Mouse (Mus musculus): ENCODE measurements around the gene Zbtb45. TPM values are rescaled to one million over a fixed set of nuclear protein-coding genes. Genes with fewer than 3 reads are reported as not detected.

Gene Zbtb45
- polyA plus RNA-seq, 1 experiment = 8.2 TPM

- no peak overlapping the region for H3ac ChIP-seq (ENCODE audit: control insufficient read depth, insufficient read length)
- no peaks in the 10 kb centered on the region for H3K27me3 ChIP-seq (ENCODE audit: control insufficient read depth, insufficient read depth, insufficient read length)
- peaks cover 14% of the 10 kb centered on the region for H3K79me2 ChIP-seq (ENCODE audit: control insufficient read depth, insufficient read depth)
- no peak overlapping the region for H3K4me3 ChIP-seq
- no peak for TF ChIP-seq MYOG (IDR thresholded peaks at IDR 0.05; ENCODE audit: control insufficient read depth in 1 of 3, insufficient read depth in 1 of 3, insufficient read length in 2 of 3, low read depth in 2 of 3)
- TF ChIP-seq POLR2A (IDR thresholded peaks at IDR 0.05; ENCODE audit: insufficient read length, low read depth) = no peak
- no peak for TF ChIP-seq SRF (IDR thresholded peaks at IDR 0.05; ENCODE audit: control insufficient read depth, insufficient read length, low read depth)
- TF ChIP-seq REST (IDR thresholded peaks at IDR 0.05; ENCODE audit: insufficient read depth, insufficient read length) = no peak
- no peak for TF ChIP-seq CEBPB (IDR thresholded peaks at IDR 0.05; ENCODE audit: insufficient read depth, poor library complexity, severe bottlenecking)
- no peak for TF ChIP-seq POLR2AphosphoS2 (IDR thresholded peaks at IDR 0.05; ENCODE audit: insufficient read length, low read depth)
- no peak for TF ChIP-seq E2F4 (IDR thresholded peaks at IDR 0.05; ENCODE audit: insufficient read depth)
- no peak overlapping the region for H3K4me2 ChIP-seq (ENCODE audit: low read depth)
- H3K36me3 ChIP-seq (ENCODE audit: control insufficient read depth, insufficient read depth) = no peaks in the 10 kb centered on the region
Observed at GRCm38 (mm10) chr7:13006011-13006410, 3.8 kb downstream of the Zbtb45 start.

GRCm38 (mm10) chr7:13003380-13003779, 6.5 kb downstream of the Zbtb45 start:
- peaks cover 4% of the 10 kb centered on the region for H3K79me2 ChIP-seq (ENCODE audit: control insufficient read depth, insufficient read depth)
- H3ac ChIP-seq (ENCODE audit: control insufficient read depth, insufficient read length) = no peak overlapping the region
- no peak overlapping the region for H3K4me2 ChIP-seq (ENCODE audit: low read depth)
- H3K27me3 ChIP-seq (ENCODE audit: control insufficient read depth, insufficient read depth, insufficient read length) = no peaks in the 10 kb centered on the region
- no peak for TF ChIP-seq SRF (IDR thresholded peaks at IDR 0.05; ENCODE audit: control insufficient read depth, insufficient read length, low read depth)
- H3K4me3 ChIP-seq = no peak overlapping the region
- H3K36me3 ChIP-seq (ENCODE audit: control insufficient read depth, insufficient read depth) = no peaks in the 10 kb centered on the region

- Histone ChIP-seq H3ac (ENCODE audit: control insufficient read depth, insufficient read length) (no peak overlapping the region), H3K4me3 (no peak overlapping the region), H3K79me2 (ENCODE audit: control insufficient read depth, insufficient read depth) (no peaks in the 10 kb centered on the region), H3K4me2 (ENCODE audit: low read depth) (no peak overlapping the region), H3K27me3 (ENCODE audit: control insufficient read depth, insufficient read depth, insufficient read length) (no peaks in the 10 kb centered on the region), H3K36me3 (ENCODE audit: control insufficient read depth, insufficient read depth) (no peaks in the 10 kb centered on the region)
- TF ChIP-seq POLR2A (IDR thresholded peaks at IDR 0.05; ENCODE audit: insufficient read length, low read depth) (no peak), MYOG (IDR thresholded peaks at IDR 0.05; ENCODE audit: control insufficient read depth in 1 of 3, insufficient read depth in 1 of 3, insufficient read length in 2 of 3, low read depth in 2 of 3) (no peak), USF1 (IDR thresholded peaks at IDR 0.05; ENCODE audit: low read depth) (no peak), TCF12 (IDR thresholded peaks at IDR 0.05; ENCODE audit: insufficient read depth, poor library complexity, severe bottlenecking) (no peak), MAX (IDR thresholded peaks at IDR 0.05; ENCODE audit: low read depth) (no peak), REST (IDR thresholded peaks at IDR 0.05; ENCODE audit: insufficient read depth, insufficient read length) (no peak), POLR2AphosphoS2 (IDR thresholded peaks at IDR 0.05; ENCODE audit: insufficient read length, low read depth) (no peak), SRF (IDR thresholded peaks at IDR 0.05; ENCODE audit: control insufficient read depth, insufficient read length, low read depth) (no peak), CEBPB (IDR thresholded peaks at IDR 0.05; ENCODE audit: insufficient read depth, poor library complexity, severe bottlenecking) (no peak), MYOD1 (IDR thresholded peaks at IDR 0.05; ENCODE audit: control insufficient read depth in 1 of 3, insufficient read length in 2 of 3, low read depth in 2 of 3) (no peak)
Observed at GRCm38 (mm10) chr7:13001584-13001983, 8.2 kb downstream of the Zbtb45 start.

GRCm38 (mm10) chr7:12998851-12999250, 11.0 kb downstream of the Zbtb45 start, which contains the start of gene Trim28:
Gene Trim28, plus strand, starts transcription at chr7:12999114.
- no peak within 1 kb of the TSS for H3ac ChIP-seq (ENCODE audit: control insufficient read depth, insufficient read length)
- no peaks in the 10 kb centered on the region for H3K79me2 ChIP-seq (ENCODE audit: control insufficient read depth, insufficient read depth)
- H3K27me3 ChIP-seq (ENCODE audit: control insufficient read depth, insufficient read depth, insufficient read length) = no peaks in the 10 kb centered on the region
- H3K36me3 ChIP-seq (ENCODE audit: control insufficient read depth, insufficient read depth) = no peaks in the 10 kb centered on the region
- H3K4me3 ChIP-seq = no peak within 1 kb of the TSS
- TF ChIP-seq MAX (IDR thresholded peaks at IDR 0.05; ENCODE audit: low read depth) (no peak), REST (IDR thresholded peaks at IDR 0.05; ENCODE audit: insufficient read depth, insufficient read length) (no peak), USF1 (IDR thresholded peaks at IDR 0.05; ENCODE audit: low read depth) (no peak), E2F4 (IDR thresholded peaks at IDR 0.05; ENCODE audit: insufficient read depth) (no peak), POLR2AphosphoS2 (IDR thresholded peaks at IDR 0.05; ENCODE audit: insufficient read length, low read depth) (no peak), CEBPB (IDR thresholded peaks at IDR 0.05; ENCODE audit: insufficient read depth, poor library complexity, severe bottlenecking) (no peak), SRF (IDR thresholded peaks at IDR 0.05; ENCODE audit: control insufficient read depth, insufficient read length, low read depth) (no peak), MYOG (IDR thresholded peaks at IDR 0.05; ENCODE audit: control insufficient read depth in 1 of 3, insufficient read depth in 1 of 3, insufficient read length in 2 of 3, low read depth in 2 of 3) (no peak), TCF12 (IDR thresholded peaks at IDR 0.05; ENCODE audit: insufficient read depth, poor library complexity, severe bottlenecking) (no peak), MYOD1 (IDR thresholded peaks at IDR 0.05; ENCODE audit: control insufficient read depth in 1 of 3, insufficient read length in 2 of 3, low read depth in 2 of 3) (no peak), POLR2A (IDR thresholded peaks at IDR 0.05; ENCODE audit: insufficient read length, low read depth) (no peak), TCF3 (IDR thresholded peaks at IDR 0.05; ENCODE audit: insufficient read length, low read depth) (no peak)
- H3K4me2 ChIP-seq (ENCODE audit: low read depth) = no peak within 1 kb of the TSS

GRCm38 (mm10) chr7:12998053-12998452, 11.8 kb downstream of the Zbtb45 start, which contains the start of gene Slc27a5:
Gene Slc27a5, minus strand, starts transcription at chr7:12998192.
- TF ChIP-seq MAX (IDR thresholded peaks at IDR 0.05; ENCODE audit: low read depth) (no peak), MYOG (IDR thresholded peaks at IDR 0.05; ENCODE audit: control insufficient read depth in 1 of 3, insufficient read depth in 1 of 3, insufficient read length in 2 of 3, low read depth in 2 of 3) (no peak), E2F4 (IDR thresholded peaks at IDR 0.05; ENCODE audit: insufficient read depth) (no peak), REST (IDR thresholded peaks at IDR 0.05; ENCODE audit: insufficient read depth, insufficient read length) (no peak), MYOD1 (IDR thresholded peaks at IDR 0.05; ENCODE audit: control insufficient read depth in 1 of 3, insufficient read length in 2 of 3, low read depth in 2 of 3) (no peak), SRF (IDR thresholded peaks at IDR 0.05; ENCODE audit: control insufficient read depth, insufficient read length, low read depth) (no peak), CEBPB (IDR thresholded peaks at IDR 0.05; ENCODE audit: insufficient read depth, poor library complexity, severe bottlenecking) (no peak), USF1 (IDR thresholded peaks at IDR 0.05; ENCODE audit: low read depth) (no peak), POLR2AphosphoS2 (IDR thresholded peaks at IDR 0.05; ENCODE audit: insufficient read length, low read depth) (no peak), TCF12 (IDR thresholded peaks at IDR 0.05; ENCODE audit: insufficient read depth, poor library complexity, severe bottlenecking) (no peak), TCF3 (IDR thresholded peaks at IDR 0.05; ENCODE audit: insufficient read length, low read depth) (no peak), POLR2A (IDR thresholded peaks at IDR 0.05; ENCODE audit: insufficient read length, low read depth) (no peak)
- H3ac ChIP-seq (ENCODE audit: control insufficient read depth, insufficient read length) = no peak within 1 kb of the TSS

More at GRCm38 (mm10) chr7:12998053-12998452, 11.8 kb downstream of the Zbtb45 start, which contains the start of gene Slc27a5:
- no peak within 1 kb of the TSS for H3K4me2 ChIP-seq (ENCODE audit: low read depth)
- no peaks in the 10 kb centered on the region for H3K27me3 ChIP-seq (ENCODE audit: control insufficient read depth, insufficient read depth, insufficient read length)
- no peaks in the 10 kb centered on the region for H3K79me2 ChIP-seq (ENCODE audit: control insufficient read depth, insufficient read depth)
- H3K36me3 ChIP-seq (ENCODE audit: control insufficient read depth, insufficient read depth) = no peaks in the 10 kb centered on the region
- no peak within 1 kb of the TSS for H3K4me3 ChIP-seq
